Mouse (Mus musculus): ENCODE data around the gene Kat2b. TPM values are rescaled to one million over a fixed set of nuclear protein-coding genes. Genes with fewer than 3 reads are reported as not detected.
A peak's percentile ranks its signal among the peaks of the same experiment; 100 is the strongest.

The Kat2b gene
- polyA plus RNA-seq, 1 experiment from 2014 or later = 7.0 TPM

GRCm38 (mm10) chr17:53554813-53555212, 11.8 kb upstream of the Kat2b start:
- H3K9ac ChIP-seq = no peak overlapping the region
- H3K27ac ChIP-seq (replicated peaks) = no peak overlapping the region
- H3K4me1 ChIP-seq = no peaks in the 10 kb centered on the region
- 74% methylated on average over 3 of the region's 3 CpGs for WGBS
- no peaks in the 10 kb centered on the region for H3K36me3 ChIP-seq
- no peak overlapping the region for H3K4me2 ChIP-seq (replicated peaks)
- H3K27me3 ChIP-seq = no peaks in the 10 kb centered on the region
- ATAC-seq (ENCODE audit: insufficient number of reproducible peaks, low FRiP score, low TSS enrichment, low read depth) = no peak
- no peak overlapping the region for H3K4me3 ChIP-seq (replicated peaks)
- no peaks in the 10 kb centered on the region for H3K9me3 ChIP-seq (replicated peaks)

DNA sequence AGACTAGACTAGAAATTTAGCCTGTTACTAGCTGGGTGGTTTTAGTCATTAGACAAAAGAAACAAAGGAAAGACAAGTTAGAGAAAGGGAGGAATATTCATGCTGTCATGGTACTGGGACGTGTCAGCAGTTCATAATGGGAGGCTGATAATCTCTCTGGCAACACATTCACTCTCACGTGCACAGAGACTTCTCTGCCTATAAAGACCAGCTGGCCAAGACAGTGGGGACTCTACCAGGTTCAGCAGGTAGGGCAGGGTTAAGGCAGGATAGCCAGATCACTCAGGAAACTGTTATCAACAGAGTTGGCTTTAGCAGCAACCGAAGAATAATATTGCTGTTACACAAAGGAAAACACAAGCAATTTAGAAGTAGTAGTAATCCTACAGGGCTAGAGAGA, 9.2 kb upstream of the Kat2b start:
- Histone ChIP-seq H3K9me3 (replicated peaks) (no peaks in the 10 kb centered on the region), H3K36me3 (no peaks in the 10 kb centered on the region), H3K27me3 (no peaks in the 10 kb centered on the region), H3K4me3 (replicated peaks) (no peak overlapping the region), H3K4me2 (replicated peaks) (no peak overlapping the region), H3K27ac (replicated peaks) (no peak overlapping the region), H3K4me1 (no peaks in the 10 kb centered on the region), H3K9ac (no peak overlapping the region)
- WGBS = 75% methylated on average over 3 of the region's 3 CpGs
- ATAC-seq (ENCODE audit: insufficient number of reproducible peaks, low FRiP score, low TSS enrichment, low read depth) = no peak

- H3K4me3 ChIP-seq (replicated peaks) = no peak overlapping the region
- ATAC-seq (ENCODE audit: insufficient number of reproducible peaks, low FRiP score, low TSS enrichment, low read depth) = no peak
- H3K4me1 ChIP-seq = no peaks in the 10 kb centered on the region
- 88% methylated on average over 5 of the region's 5 CpGs for WGBS
- no peak overlapping the region for H3K27ac ChIP-seq (replicated peaks)
- H3K9me3 ChIP-seq (replicated peaks) = no peaks in the 10 kb centered on the region
- H3K9ac ChIP-seq = no peak overlapping the region
- no peaks in the 10 kb centered on the region for H3K27me3 ChIP-seq
- H3K36me3 ChIP-seq = no peaks in the 10 kb centered on the region
- no peak overlapping the region for H3K4me2 ChIP-seq (replicated peaks)
Observed at GRCm38 (mm10) chr17:53559646-53560045, 7.0 kb upstream of the Kat2b start.

DNA sequence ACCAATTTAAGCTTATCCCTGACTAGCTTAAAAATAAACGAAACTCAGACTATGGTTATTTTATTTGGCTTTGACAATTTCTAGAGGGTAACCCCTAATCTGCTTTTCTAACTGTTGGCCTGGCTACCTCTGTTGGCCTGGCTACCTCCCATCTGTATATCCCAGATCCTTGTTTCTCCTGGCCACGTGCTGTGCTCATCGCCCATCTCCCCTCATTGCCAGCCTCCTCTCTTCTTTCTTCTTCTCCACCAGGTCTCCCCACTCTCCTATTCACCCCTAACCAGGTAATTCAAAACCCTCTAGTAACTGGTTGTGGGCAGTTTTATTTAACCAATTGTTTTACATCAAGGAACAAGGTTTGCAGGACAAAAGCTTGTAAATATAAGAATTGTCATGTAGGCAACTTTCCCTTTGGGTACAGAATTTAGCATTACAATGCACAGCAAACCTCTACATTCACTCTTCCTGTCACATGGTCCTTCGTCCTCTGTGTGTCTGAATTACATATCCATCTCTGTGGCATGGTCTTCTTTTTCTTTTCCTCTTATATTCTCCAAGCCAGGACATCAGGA, 5.1 kb upstream of the Kat2b start:
- Histone ChIP-seq H3K4me3 (replicated peaks) (no peak overlapping the region), H3K9ac (no peak overlapping the region), H3K9me3 (replicated peaks) (no peaks in the 10 kb centered on the region), H3K27ac (replicated peaks) (no peak overlapping the region), H3K4me2 (replicated peaks) (no peak overlapping the region), H3K27me3 (no peaks in the 10 kb centered on the region), H3K4me1 (peaks cover 4% of the 10 kb centered on the region; the same call in 1 of the 2 replicates), H3K36me3 (no peaks in the 10 kb centered on the region)
- no peak for ATAC-seq (ENCODE audit: insufficient number of reproducible peaks, low FRiP score, low TSS enrichment, low read depth)
- WGBS = 83% methylated on average over 4 of the region's 4 CpGs

DNA sequence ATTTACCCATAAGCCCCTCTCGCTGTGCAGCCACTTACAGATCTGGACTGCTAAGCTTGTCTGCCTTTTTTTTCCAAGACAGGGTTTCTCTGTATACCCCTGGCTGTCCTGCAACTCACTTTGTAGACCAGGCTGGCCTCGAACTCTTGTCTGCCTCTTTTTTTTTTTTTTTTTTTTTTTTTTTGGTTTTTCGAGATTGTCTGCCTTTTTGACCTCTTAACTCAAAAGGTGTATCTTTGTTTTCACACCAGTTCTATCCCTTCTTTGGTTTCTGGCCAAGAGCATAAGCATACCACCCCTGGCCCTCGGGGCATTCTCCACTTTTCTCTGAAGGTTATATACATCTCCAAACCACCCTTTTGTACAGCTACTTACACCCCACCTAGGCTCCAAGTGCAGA, 1.8 kb upstream of the Kat2b start:
- H3K27me3 ChIP-seq = no peaks in the 10 kb centered on the region
- no peaks in the 10 kb centered on the region for H3K9me3 ChIP-seq (replicated peaks)
- no peak for ATAC-seq (ENCODE audit: insufficient number of reproducible peaks, low FRiP score, low TSS enrichment, low read depth)
- WGBS = 80% methylated on average over 4 of the region's 4 CpGs
- no peaks in the 10 kb centered on the region for H3K36me3 ChIP-seq
- H3K4me1 ChIP-seq = peaks cover 19% of the 10 kb centered on the region
- no peak overlapping the region for H3K9ac ChIP-seq
- no peak overlapping the region for H3K4me2 ChIP-seq (replicated peaks)
- H3K4me3 ChIP-seq (replicated peaks) = no peak overlapping the region
- H3K27ac ChIP-seq (replicated peaks) = no peak overlapping the region

DNA sequence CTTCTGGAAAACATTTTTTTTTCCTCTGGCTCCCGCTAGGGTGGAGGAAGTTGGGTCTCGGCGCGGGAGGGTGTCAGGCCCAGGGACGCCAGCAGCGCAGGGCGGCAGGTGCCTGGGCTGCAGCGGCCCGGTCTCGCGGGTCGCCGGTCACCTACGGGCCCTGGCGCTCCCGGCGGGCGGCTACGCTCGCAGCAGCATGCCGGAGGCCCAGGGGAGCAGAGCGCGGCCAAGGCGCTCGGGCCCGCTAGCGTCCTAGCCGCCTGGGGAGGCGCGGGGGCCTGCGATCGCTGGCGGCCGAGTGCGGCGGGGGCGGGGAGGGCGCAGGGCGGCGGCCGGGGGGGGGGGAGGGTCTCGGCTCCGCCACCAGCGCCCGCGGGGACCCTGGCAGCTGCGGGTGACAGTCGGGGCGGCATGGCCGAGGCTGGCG, 271 bp downstream of the Kat2b start:
- WGBS = 0% methylated on average over 28 of the region's 51 CpGs

DNA sequence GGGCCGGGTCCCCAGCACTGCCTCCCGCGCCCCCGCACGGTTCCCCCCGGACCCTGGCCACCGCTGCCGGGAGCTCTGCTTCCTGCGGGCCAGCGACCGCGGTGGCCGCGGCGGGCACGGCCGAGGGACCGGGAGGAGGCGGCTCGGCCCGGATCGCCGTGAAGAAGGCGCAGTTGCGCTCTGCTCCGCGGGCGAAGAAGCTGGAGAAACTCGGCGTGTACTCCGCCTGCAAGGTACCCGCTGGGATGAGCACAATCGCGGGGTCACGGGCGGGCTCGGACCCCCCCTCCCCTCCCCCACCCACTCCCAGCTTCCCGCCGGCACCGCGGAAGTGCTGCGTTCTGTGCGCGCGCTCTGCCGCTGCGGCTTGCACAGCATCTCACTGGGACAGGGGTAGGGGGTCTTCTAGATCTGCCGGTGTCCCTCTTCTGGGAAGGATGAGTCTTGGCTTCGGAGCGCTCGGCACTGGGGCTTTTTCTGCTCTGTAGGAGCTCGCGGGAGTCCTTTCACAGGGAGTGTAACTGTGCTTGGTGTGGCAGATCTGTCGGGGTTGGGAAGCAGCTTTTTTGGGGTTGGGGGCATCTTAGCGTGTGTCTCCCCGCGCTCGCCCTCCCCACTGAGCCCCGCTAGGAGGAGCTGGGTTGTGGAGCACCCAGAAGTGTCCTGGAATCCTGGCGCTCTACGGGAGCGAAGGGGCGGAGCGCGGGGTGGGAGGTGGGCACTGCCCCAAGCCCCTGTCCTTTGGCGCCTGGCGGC, 863 bp downstream of the Kat2b start:
- 0% methylated on average over 61 of the region's 67 CpGs for WGBS
- Histone ChIP-seq H3K4me2 (replicated peaks) (peak overlapping the region; percentile 92), H3K27ac (replicated peaks) (peak overlapping the region; percentile 94), H3K4me3 (replicated peaks) (peak overlapping the region; percentile 81), H3K36me3 (no peaks in the 10 kb centered on the region), H3K27me3 (no peaks in the 10 kb centered on the region), H3K9me3 (replicated peaks) (no peaks in the 10 kb centered on the region), H3K9ac (peak overlapping the region; percentile 90), H3K4me1 (peaks cover 21% of the 10 kb centered on the region)
- peak; percentile 59 for ATAC-seq (ENCODE audit: insufficient number of reproducible peaks, low FRiP score, low TSS enrichment, low read depth)

More for the DNA sequence above, 271 bp downstream of the Kat2b start:
- no peaks in the 10 kb centered on the region for H3K36me3 ChIP-seq
- peak overlapping the region; percentile 81 for H3K4me3 ChIP-seq (replicated peaks)
- peak overlapping the region; percentile 94 for H3K27ac ChIP-seq (replicated peaks)
- peak overlapping the region; percentile 92 for H3K4me2 ChIP-seq (replicated peaks)
- peak; percentile 61 for ATAC-seq (ENCODE audit: insufficient number of reproducible peaks, low FRiP score, low TSS enrichment, low read depth)
- no peaks in the 10 kb centered on the region for H3K9me3 ChIP-seq (replicated peaks)
- peaks cover 21% of the 10 kb centered on the region for H3K4me1 ChIP-seq
- peak overlapping the region; percentile 90 for H3K9ac ChIP-seq
- no peaks in the 10 kb centered on the region for H3K27me3 ChIP-seq

- Histone ChIP-seq H3K4me3 (replicated peaks) (peak overlapping the region; percentile 81), H3K27me3 (no peaks in the 10 kb centered on the region), H3K36me3 (no peaks in the 10 kb centered on the region), H3K9me3 (replicated peaks) (no peaks in the 10 kb centered on the region), H3K27ac (replicated peaks) (peak overlapping the region; percentile 94), H3K4me1 (peaks cover 21% of the 10 kb centered on the region), H3K4me2 (replicated peaks) (peak overlapping the region; percentile 92), H3K9ac (peak overlapping the region; percentile 90)
- WGBS = under 1% methylated on average over 15 of the region's 15 CpGs
- ATAC-seq (ENCODE audit: insufficient number of reproducible peaks, low FRiP score, low TSS enrichment, low read depth) = peak; percentile 79
Observed at GRCm38 (mm10) chr17:53568118-53568517, 1.5 kb downstream of the Kat2b start.

- no peak for ATAC-seq (ENCODE audit: insufficient number of reproducible peaks, low FRiP score, low TSS enrichment, low read depth)
- Histone ChIP-seq H3K36me3 (no peaks in the 10 kb centered on the region), H3K4me1 (peaks cover 21% of the 10 kb centered on the region), H3K4me2 (replicated peaks) (peak overlapping the region; percentile 92), H3K27ac (replicated peaks) (peak overlapping the region; percentile 94; the same call in 1 of the 2 replicates), H3K4me3 (replicated peaks) (peak overlapping the region; percentile 81), H3K27me3 (no peaks in the 10 kb centered on the region), H3K9ac (0 out of 2 replicates have a peak overlapping the region, but pooled peaks have one; percentile 90), H3K9me3 (replicated peaks) (no peaks in the 10 kb centered on the region)
- WGBS = 37% methylated on average over 8 of the region's 8 CpGs
Observed at GRCm38 (mm10) chr17:53568734-53569386, 2.2 kb downstream of the Kat2b start.

DNA sequence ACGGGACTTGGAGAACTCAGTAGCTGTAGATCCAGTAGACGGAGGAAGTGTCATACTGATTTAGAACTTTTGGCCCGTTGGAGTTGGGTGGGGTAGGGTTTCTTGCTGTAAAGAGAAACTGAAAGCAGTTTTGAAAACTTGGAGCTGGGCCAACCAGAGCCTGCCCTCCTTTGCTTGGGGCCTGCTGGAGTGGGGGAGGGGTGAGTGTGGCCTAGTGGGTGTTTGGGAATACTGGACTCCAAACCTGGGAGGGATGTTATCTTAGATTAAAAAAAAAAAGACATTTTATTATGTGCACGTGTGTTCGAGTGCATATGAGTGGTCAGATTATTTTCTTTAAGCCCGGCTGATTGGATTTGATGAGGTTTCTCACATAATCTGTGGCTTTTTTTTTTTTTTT, 3.2 kb downstream of the Kat2b start:
- Histone ChIP-seq H3K4me2 (replicated peaks) (peak overlapping the region; percentile 25), H3K36me3 (no peaks in the 10 kb centered on the region), H3K4me1 (peaks cover 21% of the 10 kb centered on the region), H3K9me3 (replicated peaks) (no peaks in the 10 kb centered on the region), H3K27me3 (no peaks in the 10 kb centered on the region), H3K4me3 (replicated peaks) (no peak overlapping the region), H3K9ac (no peak overlapping the region), H3K27ac (replicated peaks) (0 out of 2 replicates have a peak overlapping the region, but pooled peaks have one; percentile 48)
- WGBS = 33% methylated on average over 6 of the region's 6 CpGs
- no peak for ATAC-seq (ENCODE audit: insufficient number of reproducible peaks, low FRiP score, low TSS enrichment, low read depth)

- Histone ChIP-seq H3K27ac (replicated peaks) (no peak overlapping the region; the same call in 1 of the 2 replicates), H3K4me2 (replicated peaks) (no peak overlapping the region)
- no peak for ATAC-seq (ENCODE audit: insufficient number of reproducible peaks, low FRiP score, low TSS enrichment, low read depth)
Observed at GRCm38 (mm10) chr17:53570361-53570875, 3.8 kb downstream of the Kat2b start.

More at GRCm38 (mm10) chr17:53570361-53570875, 3.8 kb downstream of the Kat2b start:
- Histone ChIP-seq H3K36me3 (no peaks in the 10 kb centered on the region), H3K4me1 (peaks cover 21% of the 10 kb centered on the region), H3K27me3 (no peaks in the 10 kb centered on the region), H3K9ac (no peak overlapping the region), H3K9me3 (replicated peaks) (no peaks in the 10 kb centered on the region), H3K4me3 (replicated peaks) (no peak overlapping the region)
- WGBS = 50% methylated on average over 10 of the region's 10 CpGs
